Mouse (Mus musculus) small intestine, adult 2 months (tissue): Measurements from ENCODE around the gene Tmem63b.

Experiments
- CTCF ChIP-seq: fragments of 200-500 bp; IDR thresholded peaks from 2 replicates; pipeline ENCODE4 v1.5.1; 2012; ENCODE audit warnings: low read depth, mild to moderate bottlenecking, control low read depth, inconsistent platforms, low read length, moderate library complexity, mixed read lengths; ENCODE audit not compliant: insufficient replicate concordance, insufficient read length; ENCODE audit errors: extremely low read depth
- POLR2A ChIP-seq: fragments of 200-500 bp; IDR thresholded peaks from 2 replicates; pipeline ENCODE4 v1.6.1; 2012; ENCODE audit warnings: low read depth, mild to moderate bottlenecking, control low read depth, inconsistent platforms, low read length, moderate library complexity

GRCm38 (mm10) chr17:45689120-45689519 is 2.4 kb upstream of the Tmem63b start:
- TF ChIP-seq CTCF (no peak), POLR2A (no peak)
